Mouse (Mus musculus) 3T3-L1 (cell line): ENCODE data around the gene Eef1g.

ENCODE experiments used
- DNase-seq: peaks from one replicate; pipeline ENCODE4 v3.0.0-alpha.2; 2015; ENCODE audit warnings: low read depth, low spot score

Gene Eef1g

GRCm38 (mm10) chr19:9023021-9023778, 56.4 kb downstream of the Eef1g start:
- peak; percentile 76 for DNase-seq

DNA sequence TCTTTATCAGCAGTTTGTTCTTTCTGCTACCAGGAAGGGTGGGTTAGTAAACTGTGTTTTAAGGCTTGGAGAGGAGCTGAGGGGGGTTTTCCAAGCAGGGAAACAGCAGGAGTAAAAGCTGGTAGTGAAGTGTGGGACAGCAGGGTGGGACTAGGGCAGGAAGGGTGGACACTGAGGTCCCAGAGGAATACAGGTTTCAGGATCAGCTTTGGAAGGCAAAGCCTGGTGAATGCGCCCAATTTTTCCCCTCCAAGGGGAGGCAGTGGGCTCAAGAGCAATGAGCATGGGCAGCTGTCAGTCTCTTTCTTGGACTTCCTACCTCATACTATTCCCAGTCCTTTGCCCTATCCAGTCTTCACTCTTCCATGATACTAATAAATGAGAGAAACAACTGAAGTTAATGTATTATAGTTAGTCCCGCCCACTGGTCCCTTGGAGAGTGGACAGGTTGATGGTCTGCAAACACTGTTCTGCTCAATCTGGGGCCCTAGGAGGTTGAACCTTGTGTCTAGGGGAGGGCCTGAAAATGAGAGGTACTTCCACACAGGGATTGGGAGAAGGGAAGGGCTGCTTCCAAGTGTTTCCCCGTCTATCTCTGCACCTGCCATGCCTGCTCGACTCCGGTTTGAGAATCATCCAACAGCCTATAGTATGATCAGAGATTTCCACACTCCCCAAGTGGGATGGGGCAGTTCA, 58.9 kb downstream of the Eef1g start:
- DNase-seq, result no peak

- no peak for DNase-seq
Measured at GRCm38 (mm10) chr19:9026634-9027033, 59.8 kb downstream of the Eef1g start.

- DNase-seq, result peak; percentile 52
Measured at GRCm38 (mm10) chr19:9027795-9028194, 61.0 kb downstream of the Eef1g start.
